Mouse (Mus musculus): Measurements from ENCODE around the gene Cdk2ap2. TPM values are rescaled to one million over a fixed set of nuclear protein-coding genes. Genes with fewer than 3 reads are reported as not detected.

Cdk2ap2 gene
- polyA plus RNA-seq, 2 experiments, result 52.5 to 101 TPM

GRCm38 (mm10) chr19:4055947-4056693, 40.9 kb upstream of the Cdk2ap2 start:
- H3K9ac ChIP-seq (replicated peaks), result no peak overlapping the region
- no peak for ATAC-seq (ENCODE audit: insufficient read depth)
- 52% methylated on average over 15 of the region's 15 CpGs for WGBS (ENCODE audit: insufficient replicate concordance)

GRCm38 (mm10) chr19:4056727-4057126, 40.3 kb upstream of the Cdk2ap2 start:
- Histone ChIP-seq H3K4me3 (ENCODE audit: insufficient read depth in 1 of 2, low read depth in 2 of 2, low read length in 2 of 2) (no peak overlapping the region), H3K36me3 (replicated peaks; ENCODE audit: control insufficient read depth, insufficient read depth, low read depth) (no peaks in the 10 kb centered on the region), H3K4me2 (ENCODE audit: low read depth) (no peak overlapping the region), H3K4me1 (replicated peaks; ENCODE audit: control insufficient read depth in 2 of 2, insufficient read depth in 2 of 2, low read length in 1 of 2) (peaks cover 24 to 36% of the 10 kb centered on the region in 2 experiments), H3K9ac (replicated peaks) (no peak overlapping the region), H3K27me3 (ENCODE audit: control insufficient read depth, insufficient read depth, low read length) (no peaks in the 10 kb centered on the region), H3K27ac (no peak overlapping the region), H3K9me3 (ENCODE audit: control insufficient read depth, low read length) (no peaks in the 10 kb centered on the region)
- WGBS (ENCODE audit: insufficient replicate concordance), result 49% methylated on average over 4 of the region's 4 CpGs
- TF ChIP-seq EP300 (IDR thresholded peaks at IDR 0.05; ENCODE audit: low read depth) (no peak), CTCF (IDR thresholded peaks at IDR 0.05; ENCODE audit: low read depth) (no peak)
- DNase-seq (ENCODE audit: low read depth in 3 of 3, low spot score in 3 of 3) (no peak), ATAC-seq (ENCODE audit: insufficient read depth) (no peak)

More at GRCm38 (mm10) chr19:4055947-4056693, 40.9 kb upstream of the Cdk2ap2 start:
- Histone ChIP-seq H3K27me3 (ENCODE audit: control insufficient read depth, insufficient read depth, low read length) (no peaks in the 10 kb centered on the region), H3K9me3 (ENCODE audit: control insufficient read depth, low read length) (no peaks in the 10 kb centered on the region), H3K4me2 (ENCODE audit: low read depth) (no peak overlapping the region), H3K4me1 (replicated peaks; ENCODE audit: control insufficient read depth in 2 of 2, insufficient read depth in 2 of 2, low read length in 1 of 2) (peaks cover 24 to 36% of the 10 kb centered on the region in 2 experiments), H3K27ac (no peak overlapping the region), H3K36me3 (replicated peaks; ENCODE audit: control insufficient read depth, insufficient read depth, low read depth) (no peaks in the 10 kb centered on the region), H3K4me3 (ENCODE audit: insufficient read depth in 1 of 2, low read depth in 2 of 2, low read length in 2 of 2) (no peak overlapping the region)
- DNase-seq (ENCODE audit: low read depth in 3 of 3, low spot score in 3 of 3), result no peak
- TF ChIP-seq EP300 (IDR thresholded peaks at IDR 0.05; ENCODE audit: low read depth) (no peak), CTCF (IDR thresholded peaks at IDR 0.05; ENCODE audit: low read depth) (no peak)

- Histone ChIP-seq H3K4me3 (ENCODE audit: insufficient read depth in 1 of 2, low read depth in 2 of 2, low read length in 2 of 2) (no peak overlapping the region), H3K9me3 (ENCODE audit: control insufficient read depth, low read length) (no peaks in the 10 kb centered on the region), H3K27ac (no peak overlapping the region), H3K4me2 (ENCODE audit: low read depth) (no peak overlapping the region), H3K9ac (replicated peaks) (no peak overlapping the region), H3K36me3 (replicated peaks; ENCODE audit: control insufficient read depth, insufficient read depth, low read depth) (no peaks in the 10 kb centered on the region), H3K4me1 (replicated peaks; ENCODE audit: control insufficient read depth in 2 of 2, insufficient read depth in 2 of 2, low read length in 1 of 2) (peaks cover 24 to 34% of the 10 kb centered on the region in 2 experiments), H3K27me3 (ENCODE audit: control insufficient read depth, insufficient read depth, low read length) (no peaks in the 10 kb centered on the region)
- TF ChIP-seq EP300 (IDR thresholded peaks at IDR 0.05; ENCODE audit: low read depth) (no peak), CTCF (IDR thresholded peaks at IDR 0.05; ENCODE audit: low read depth) (no peak)
- DNase-seq (ENCODE audit: low read depth in 3 of 3, low spot score in 3 of 3) (no peak), ATAC-seq (ENCODE audit: insufficient read depth) (no peak)
- 78% methylated on average over 13 of the region's 13 CpGs for WGBS (ENCODE audit: insufficient replicate concordance)
These were observed 39.6 kb upstream of the Cdk2ap2 start for GRCm38 (mm10) chr19:4057389-4057788.

- WGBS (ENCODE audit: insufficient replicate concordance), result 87% methylated on average over 7 of the region's 7 CpGs
- no peak for DNase-seq (ENCODE audit: low read depth in 3 of 3, low spot score in 3 of 3)
- ATAC-seq (ENCODE audit: insufficient read depth), result no peak
- 0 out of 2 replicates have a peak overlapping the region, but pooled peaks have one; percentile 15 for H3K4me2 ChIP-seq (ENCODE audit: low read depth)
- H3K4me3 ChIP-seq (ENCODE audit: insufficient read depth in 1 of 2, low read depth in 2 of 2, low read length in 2 of 2), result no peak overlapping the region
- H3K9me3 ChIP-seq (ENCODE audit: control insufficient read depth, low read length), result no peaks in the 10 kb centered on the region
- no peak overlapping the region for H3K9ac ChIP-seq (replicated peaks)
- H3K4me1 ChIP-seq (replicated peaks; ENCODE audit: control insufficient read depth in 2 of 2, insufficient read depth in 2 of 2, low read length in 1 of 2), result peaks cover 24 to 34% of the 10 kb centered on the region in 2 experiments
- no peaks in the 10 kb centered on the region for H3K27me3 ChIP-seq (ENCODE audit: control insufficient read depth, insufficient read depth, low read length)
- TF ChIP-seq CTCF (IDR thresholded peaks at IDR 0.05; ENCODE audit: low read depth) (no peak), EP300 (IDR thresholded peaks at IDR 0.05; ENCODE audit: low read depth) (no peak)
- H3K36me3 ChIP-seq (replicated peaks; ENCODE audit: control insufficient read depth, insufficient read depth, low read depth), result no peaks in the 10 kb centered on the region
- peak overlapping the region; percentile 31; the same call in 1 of the 2 replicates for H3K27ac ChIP-seq
These were observed 39.0 kb upstream of the Cdk2ap2 start for GRCm38 (mm10) chr19:4057962-4058361.

GRCm38 (mm10) chr19:4058581-4058980, 38.4 kb upstream of the Cdk2ap2 start:
- DNase-seq (ENCODE audit: low read depth in 3 of 3, low spot score in 3 of 3) (no peak), ATAC-seq (ENCODE audit: insufficient read depth) (no peak)
- H3K27ac ChIP-seq, result peak overlapping the region; percentile 86
- no peaks in the 10 kb centered on the region for H3K36me3 ChIP-seq (replicated peaks; ENCODE audit: control insufficient read depth, insufficient read depth, low read depth)
- peak overlapping the region; percentile 68 for H3K9ac ChIP-seq (replicated peaks)
- H3K4me3 ChIP-seq (ENCODE audit: insufficient read depth in 1 of 2, low read depth in 2 of 2, low read length in 2 of 2), result peak overlapping the region; percentile 48 to 52; a peak in 3 of 4 replicates
- peak overlapping the region; percentile 80 for H3K4me2 ChIP-seq (ENCODE audit: low read depth)
- TF ChIP-seq EP300 (IDR thresholded peaks at IDR 0.05; ENCODE audit: low read depth) (no peak), CTCF (IDR thresholded peaks at IDR 0.05; ENCODE audit: low read depth) (no peak)
- 87% methylated on average over 5 of the region's 5 CpGs for WGBS (ENCODE audit: insufficient replicate concordance)
- no peaks in the 10 kb centered on the region for H3K27me3 ChIP-seq (ENCODE audit: control insufficient read depth, insufficient read depth, low read length)
- peaks cover 24 to 34% of the 10 kb centered on the region in 2 experiments for H3K4me1 ChIP-seq (replicated peaks; ENCODE audit: control insufficient read depth in 2 of 2, insufficient read depth in 2 of 2, low read length in 1 of 2)
- H3K9me3 ChIP-seq (ENCODE audit: control insufficient read depth, low read length), result no peaks in the 10 kb centered on the region

Measured in liver, embryonic 14.5 days (tissue).